Mouse (Mus musculus): ENCODE results near the gene Myo5c. TPM values are rescaled to one million over a fixed set of nuclear protein-coding genes. Genes with fewer than 3 reads are reported as not detected.

Gene Myo5c
- polyA plus RNA-seq, 1 experiment, result 7.1 TPM

DNA sequence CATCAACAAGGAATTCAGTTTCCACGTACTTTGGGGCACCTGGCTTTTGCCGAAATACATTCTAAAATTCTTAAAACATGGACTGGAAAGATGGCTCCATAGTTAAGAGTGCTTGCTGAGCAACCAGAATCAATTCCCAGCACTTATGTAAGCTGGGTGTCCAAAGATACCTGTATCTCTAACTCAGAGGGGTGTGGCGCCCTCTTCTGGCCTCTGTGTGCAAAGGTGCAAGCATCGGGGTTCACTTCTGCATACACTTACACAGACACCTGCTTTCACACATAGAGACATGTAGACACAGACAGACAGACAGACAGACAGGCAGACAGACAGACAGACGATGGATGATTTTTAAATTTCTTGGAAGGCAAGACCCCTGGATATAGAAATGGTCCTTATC lies 49.0 kb downstream of the Myo5c start:
- WGBS, result 58% methylated on average over 5 of the region's 5 CpGs
- no peaks in the 10 kb centered on the region for H3K36me3 ChIP-seq (ENCODE audit: control insufficient read depth, insufficient read depth, low read length)
- no peaks in the 10 kb centered on the region for H3K27me3 ChIP-seq (replicated peaks; ENCODE audit: control insufficient read depth, insufficient read depth, low read length)
- H3K4me1 ChIP-seq (ENCODE audit: control insufficient read depth, insufficient read depth, low read length), result no peaks in the 10 kb centered on the region
- no peak overlapping the region for H3K4me3 ChIP-seq (ENCODE audit: insufficient read depth, low read depth, low read length)
- H3K27ac ChIP-seq (ENCODE audit: insufficient read depth, low read depth, low read length), result no peak overlapping the region
- peak; percentile 74 for DNase-seq
- TF ChIP-seq CTCF (conservative IDR thresholded peaks at IDR 0.05; ENCODE audit: insufficient read depth, insufficient read length, low read depth, low read length) (peak; percentile 70), POLR2A (IDR thresholded peaks at IDR 0.05; ENCODE audit: low read depth, low read length) (no peak)

- H3K36me3 ChIP-seq (ENCODE audit: control insufficient read depth, insufficient read depth, low read length), result no peaks in the 10 kb centered on the region
Measured at GRCm38 (mm10) chr9:75282179-75282578, 50.4 kb downstream of the Myo5c start.

GRCm38 (mm10) chr9:75282830-75283229 lies 51.0 kb downstream of the Myo5c start:
- TF ChIP-seq POLR2A (IDR thresholded peaks at IDR 0.05; ENCODE audit: low read depth, low read length) (no peak), CTCF (conservative IDR thresholded peaks at IDR 0.05; ENCODE audit: insufficient read depth, insufficient read length, low read depth, low read length) (peak; percentile 79)
- peak; percentile 49 for DNase-seq
- no peak overlapping the region for H3K27ac ChIP-seq (ENCODE audit: insufficient read depth, low read depth, low read length)
- H3K36me3 ChIP-seq (ENCODE audit: control insufficient read depth, insufficient read depth, low read length), result no peaks in the 10 kb centered on the region
- H3K4me1 ChIP-seq (ENCODE audit: control insufficient read depth, insufficient read depth, low read length), result no peaks in the 10 kb centered on the region
- no peaks in the 10 kb centered on the region for H3K27me3 ChIP-seq (replicated peaks; ENCODE audit: control insufficient read depth, insufficient read depth, low read length)
- 9% methylated on average over 3 of the region's 3 CpGs for WGBS
- H3K4me3 ChIP-seq (ENCODE audit: insufficient read depth, low read depth, low read length), result no peak overlapping the region

More at GRCm38 (mm10) chr9:75282179-75282578, 50.4 kb downstream of the Myo5c start:
- TF ChIP-seq CTCF (conservative IDR thresholded peaks at IDR 0.05; ENCODE audit: insufficient read depth, insufficient read length, low read depth, low read length) (no peak), POLR2A (IDR thresholded peaks at IDR 0.05; ENCODE audit: low read depth, low read length) (no peak)
- Histone ChIP-seq H3K27me3 (replicated peaks; ENCODE audit: control insufficient read depth, insufficient read depth, low read length) (no peaks in the 10 kb centered on the region), H3K4me3 (ENCODE audit: insufficient read depth, low read depth, low read length) (no peak overlapping the region), H3K4me1 (ENCODE audit: control insufficient read depth, insufficient read depth, low read length) (no peaks in the 10 kb centered on the region), H3K27ac (ENCODE audit: insufficient read depth, low read depth, low read length) (no peak overlapping the region)
- DNase-seq, result no peak
- WGBS, result 92% methylated on average over 2 of the region's 2 CpGs

GRCm38 (mm10) chr9:75283636-75284035 lies 51.8 kb downstream of the Myo5c start:
- no peak for DNase-seq
- 85% methylated on average over 8 of the region's 8 CpGs for WGBS
- H3K27me3 ChIP-seq (replicated peaks; ENCODE audit: control insufficient read depth, insufficient read depth, low read length), result no peaks in the 10 kb centered on the region

DNA sequence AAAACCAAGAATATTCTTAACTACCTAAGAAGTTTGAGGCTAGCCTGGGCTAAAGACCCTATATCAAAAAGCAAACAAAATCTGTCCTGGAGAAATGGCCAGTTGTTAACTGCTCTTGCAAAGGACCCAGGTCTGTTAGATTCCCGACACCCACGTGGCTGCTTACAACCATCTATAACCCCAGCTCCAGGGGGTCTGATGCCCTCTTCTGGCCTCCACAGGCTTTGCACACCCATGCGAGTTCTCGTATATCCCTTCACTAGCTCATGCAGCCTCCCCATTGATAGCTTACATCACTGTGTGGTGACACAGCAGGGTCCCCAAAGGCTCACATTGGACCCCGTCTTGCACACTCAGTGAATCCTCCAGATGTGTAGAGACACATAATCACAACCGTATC lies 53.5 kb downstream of the Myo5c start:
- H3K27me3 ChIP-seq (replicated peaks; ENCODE audit: control insufficient read depth, insufficient read depth, low read length), result no peaks in the 10 kb centered on the region
- H3K36me3 ChIP-seq (ENCODE audit: control insufficient read depth, insufficient read depth, low read length), result no peaks in the 10 kb centered on the region
- H3K27ac ChIP-seq (ENCODE audit: insufficient read depth, low read depth, low read length), result no peak overlapping the region
- no peak for DNase-seq
- no peaks in the 10 kb centered on the region for H3K4me1 ChIP-seq (ENCODE audit: control insufficient read depth, insufficient read depth, low read length)
- no peak for TF ChIP-seq POLR2A (IDR thresholded peaks at IDR 0.05; ENCODE audit: low read depth, low read length)
- TF ChIP-seq CTCF (conservative IDR thresholded peaks at IDR 0.05; ENCODE audit: insufficient read depth, insufficient read length, low read depth, low read length), result no peak
- no peak overlapping the region for H3K4me3 ChIP-seq (ENCODE audit: insufficient read depth, low read depth, low read length)
- 90% methylated on average over 6 of the region's 6 CpGs for WGBS

More at GRCm38 (mm10) chr9:75283636-75284035, 51.8 kb downstream of the Myo5c start:
- Histone ChIP-seq H3K4me1 (ENCODE audit: control insufficient read depth, insufficient read depth, low read length) (no peaks in the 10 kb centered on the region), H3K27ac (ENCODE audit: insufficient read depth, low read depth, low read length) (no peak overlapping the region), H3K4me3 (ENCODE audit: insufficient read depth, low read depth, low read length) (no peak overlapping the region), H3K36me3 (ENCODE audit: control insufficient read depth, insufficient read depth, low read length) (no peaks in the 10 kb centered on the region)
- TF ChIP-seq POLR2A (IDR thresholded peaks at IDR 0.05; ENCODE audit: low read depth, low read length) (no peak), CTCF (conservative IDR thresholded peaks at IDR 0.05; ENCODE audit: insufficient read depth, insufficient read length, low read depth, low read length) (no peak)

GRCm38 (mm10) chr9:75287636-75288035 lies 55.8 kb downstream of the Myo5c start:
- H3K27ac ChIP-seq (ENCODE audit: insufficient read depth, low read depth, low read length), result no peak overlapping the region
- H3K4me1 ChIP-seq (ENCODE audit: control insufficient read depth, insufficient read depth, low read length), result no peaks in the 10 kb centered on the region
- H3K27me3 ChIP-seq (replicated peaks; ENCODE audit: control insufficient read depth, insufficient read depth, low read length), result no peaks in the 10 kb centered on the region
- TF ChIP-seq CTCF (conservative IDR thresholded peaks at IDR 0.05; ENCODE audit: insufficient read depth, insufficient read length, low read depth, low read length) (no peak), POLR2A (IDR thresholded peaks at IDR 0.05; ENCODE audit: low read depth, low read length) (no peak)
- no peak for DNase-seq
- H3K36me3 ChIP-seq (ENCODE audit: control insufficient read depth, insufficient read depth, low read length), result no peaks in the 10 kb centered on the region
- no peak overlapping the region for H3K4me3 ChIP-seq (ENCODE audit: insufficient read depth, low read depth, low read length)
- WGBS, result 81% methylated on average over 6 of the region's 6 CpGs

- H3K27ac ChIP-seq (ENCODE audit: insufficient read depth, low read depth, low read length), result no peak overlapping the region
- DNase-seq, result peak; percentile 17
- no peaks in the 10 kb centered on the region for H3K27me3 ChIP-seq (replicated peaks; ENCODE audit: control insufficient read depth, insufficient read depth, low read length)
- H3K4me1 ChIP-seq (ENCODE audit: control insufficient read depth, insufficient read depth, low read length), result no peaks in the 10 kb centered on the region
- H3K36me3 ChIP-seq (ENCODE audit: control insufficient read depth, insufficient read depth, low read length), result no peaks in the 10 kb centered on the region
- peak; percentile 48 for TF ChIP-seq CTCF (conservative IDR thresholded peaks at IDR 0.05; ENCODE audit: insufficient read depth, insufficient read length, low read depth, low read length)
- TF ChIP-seq POLR2A (IDR thresholded peaks at IDR 0.05; ENCODE audit: low read depth, low read length), result no peak
- WGBS, result 50% methylated on average over 4 of the region's 4 CpGs
- no peak overlapping the region for H3K4me3 ChIP-seq (ENCODE audit: insufficient read depth, low read depth, low read length)
Measured at GRCm38 (mm10) chr9:75289545-75289944, 57.7 kb downstream of the Myo5c start.

All from kidney, adult 2 months (tissue).